Mouse (Mus musculus): Measurements from ENCODE around the gene Ddx3y. TPM values are rescaled to one million over a fixed set of nuclear protein-coding genes. Genes with fewer than 3 reads are reported as not detected.

Gene Ddx3y
- total RNA-seq (2021): 10 to 100 TPM in 1 of 2 experiments, not detected in 1; 59.7 TPM

DNA sequence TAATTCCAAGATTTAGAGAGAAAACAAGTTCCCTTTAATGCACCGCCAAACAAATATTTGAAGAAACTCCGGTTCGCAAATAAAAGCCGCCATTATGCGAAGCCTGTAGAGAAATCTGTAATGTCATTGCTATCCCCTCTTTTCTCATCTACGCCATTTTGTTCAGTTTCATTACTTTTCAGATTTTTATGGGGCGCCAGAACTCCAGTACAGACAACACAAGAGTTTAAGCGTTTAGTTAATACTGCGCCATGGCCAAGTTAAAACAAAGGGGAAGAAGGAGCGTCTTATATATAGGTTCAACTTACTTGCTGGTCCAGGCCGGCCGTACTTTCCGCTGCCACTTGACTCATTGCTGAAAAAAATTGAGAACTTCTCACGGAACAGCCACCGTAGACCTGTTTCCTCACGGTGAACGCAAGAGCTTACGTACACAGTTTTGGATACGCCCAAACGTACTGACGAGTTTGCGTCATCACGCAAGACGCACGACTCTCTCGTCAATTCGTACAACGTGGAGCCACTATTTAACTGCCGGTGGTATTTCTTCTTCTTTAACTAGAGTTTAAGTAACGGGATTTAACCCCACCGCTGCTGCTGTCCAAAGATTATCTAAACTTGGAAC is at the start of gene Ddx3y:
Ddx3y (minus strand) TSS at position 459 of the 625 bp plus-strand sequence.
- intact Hi-C loops (cut with DNase I): no loop called here
- DNase-seq: peak in 1 of 2 experiments; percentile 70

DNA sequence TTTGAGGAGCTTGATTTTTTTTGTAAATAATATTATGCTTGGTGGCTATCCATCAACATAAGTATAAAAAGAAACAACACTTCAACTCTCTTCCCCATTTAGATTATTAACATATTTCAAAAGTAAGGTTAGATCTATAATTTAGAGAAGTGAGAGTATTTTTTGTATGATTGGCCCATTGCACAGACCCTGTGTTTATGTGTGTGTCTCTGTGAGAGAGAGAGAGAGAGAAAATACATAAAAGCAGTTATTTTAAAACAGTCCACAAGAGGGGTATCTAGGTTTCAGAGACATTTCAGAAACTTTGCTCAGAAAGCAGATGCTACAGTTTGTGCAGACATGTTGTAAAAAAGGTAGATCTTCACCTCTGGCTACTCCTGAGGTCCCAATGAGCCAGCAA is 7.3 kb upstream of the Ddx3y start:
- no peak for DNase-seq
- intact Hi-C loops (cut with DNase I): no loop called here

- DNase-seq: peak in 1 of 2 experiments; percentile 6
- intact Hi-C loops (cut with DNase I): no loop called here
Observed at GRCm38 (mm10) chrY:1285735-1286134, 694 bp downstream of the Ddx3y start.

DNA sequence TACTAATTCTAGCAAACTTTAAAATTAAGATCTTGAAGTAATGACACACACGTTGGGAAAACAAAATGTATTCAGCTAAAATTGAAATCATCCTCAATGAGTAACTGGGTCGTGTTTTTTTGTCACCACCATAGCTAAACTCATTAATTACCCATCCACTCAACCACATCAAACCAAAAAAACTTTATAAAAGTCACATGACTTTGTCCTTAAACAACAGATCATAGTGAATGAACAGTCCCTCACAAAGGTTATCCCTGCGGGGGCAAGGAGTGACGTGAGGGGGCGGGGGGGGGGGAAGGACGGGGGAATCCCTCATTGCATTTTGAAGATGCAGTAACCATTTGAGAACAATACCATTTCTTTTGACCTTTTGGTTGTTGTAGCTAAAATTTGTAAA is 40.3 kb downstream of the Ddx3y start:
- intact Hi-C loops (cut with DNase I): no loop called here
- DNase-seq: no peak

- peak in 1 of 2 experiments; percentile 59 for DNase-seq
- intact Hi-C loops (cut with DNase I): no loop called here
Observed at GRCm38 (mm10) chrY:1245426-1245863, 41.0 kb downstream of the Ddx3y start, which contains the start of gene Uty. Gene Uty (minus strand): TSS chrY:1245759.

- no peak for DNase-seq
- intact Hi-C loops (cut with DNase I): no loop called here
Observed at GRCm38 (mm10) chrY:1244940-1245339, 41.5 kb downstream of the Ddx3y start.

- intact Hi-C loops (cut with DNase I): no loop called here
- DNase-seq: no peak
Observed at GRCm38 (mm10) chrY:1244421-1244820, 42.0 kb downstream of the Ddx3y start.

DNA sequence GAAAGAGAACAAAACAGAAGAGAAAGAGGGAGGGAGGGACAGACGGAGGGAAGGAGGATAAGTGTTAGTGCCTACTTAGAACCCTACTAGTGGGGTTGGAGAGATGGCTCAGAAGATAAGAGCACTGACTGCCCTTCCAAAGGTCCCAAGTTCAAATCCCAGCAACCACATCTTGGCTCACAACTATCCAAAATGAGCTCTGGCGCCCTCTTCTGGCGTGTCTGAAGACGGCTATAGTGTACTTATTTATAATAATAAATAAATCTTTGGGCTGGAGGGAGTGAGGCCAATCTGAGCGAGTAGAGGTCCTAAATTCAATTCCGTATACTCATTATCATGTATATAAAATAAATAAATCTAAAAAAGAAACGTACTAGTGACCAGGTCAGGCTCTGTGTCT is 66.4 kb downstream of the Ddx3y start:
- intact Hi-C loops (cut with DNase I): no loop called here
- DNase-seq: no peak

Other genes with a start within 250 kb of the Ddx3y start
- gene Uty, start 40.9 kb downstream of the Ddx3y start, total RNA-seq (2021): 10 to 100 TPM in 1 of 2 experiments, not detected in 1; 21.1 TPM
- gene Usp9y, start 173.2 kb upstream of the Ddx3y start, total RNA-seq (2021): not detected

All from heart, postnatal 36 days (tissue).